ENCODE assay signal across 26 mouse cellular contexts in the genomic region with DNA sequence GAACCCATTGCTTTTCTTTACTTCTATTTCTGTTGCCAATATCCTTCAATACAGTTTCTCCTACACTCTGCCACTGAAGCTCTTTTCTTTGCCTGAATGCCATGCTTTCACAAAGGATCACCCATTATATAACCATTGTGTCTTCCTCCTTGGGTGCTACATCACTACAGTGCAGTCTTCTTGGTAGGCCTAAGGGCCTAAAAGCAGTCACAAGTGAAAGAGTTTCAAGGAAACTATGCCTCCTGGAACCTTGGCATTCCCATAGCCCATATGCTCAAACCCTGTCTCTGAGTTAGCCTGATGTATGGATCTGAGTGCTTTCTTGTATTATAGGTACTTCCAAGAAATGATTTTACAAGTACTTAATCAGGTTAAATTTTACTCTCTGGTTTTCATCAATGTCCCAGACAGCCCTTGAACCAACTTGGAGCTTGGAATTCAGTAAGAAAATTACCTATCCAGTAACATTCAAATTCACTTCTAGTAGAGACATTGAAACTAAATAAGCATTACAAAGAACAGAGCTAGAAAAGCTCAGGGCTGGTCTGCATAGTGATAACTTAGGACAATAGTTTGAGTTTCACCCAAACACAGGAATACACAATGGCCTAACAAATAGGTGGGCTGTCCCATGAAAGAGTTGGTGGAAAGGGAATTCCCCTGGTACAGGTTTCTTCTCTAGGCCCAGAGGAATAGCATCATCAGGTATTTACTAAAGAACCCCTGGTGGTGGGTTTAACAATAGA. TPM values are rescaled to one million over a fixed set of nuclear protein-coding genes. Genes with fewer than 3 reads are reported as not detected.
"Had no signal": no experiment of that assay in that cellular context is flagged by ENCODE, and none has a peak within 500 bp of the region (broad histone marks: within the 10 kb centered on the region; RNA-seq: fewer than 3 reads in every experiment).

No protein-coding gene starts in this region.

- H3K36me3 ChIP-seq: midbrain, embryonic 10.5 days; midbrain, embryonic 15.5 days; neural tube, embryonic 12.5 days; neural tube, embryonic 15.5 days; stomach, embryonic 15.5 days had no signal

- H3K27me3 ChIP-seq: megakaryocyte, embryonic 14.5 days; midbrain, embryonic 15.5 days; neural tube, embryonic 12.5 days; neural tube, embryonic 15.5 days; stomach, embryonic 15.5 days had no signal

- H3K9me3 ChIP-seq: megakaryocyte, embryonic 14.5 days; midbrain, embryonic 10.5 days; midbrain, embryonic 15.5 days; neural tube, embryonic 12.5 days; stomach, embryonic 15.5 days had no signal

- H3K9ac ChIP-seq: liver, embryonic 14.5 days; liver, postnatal 0 days; lung, embryonic 14.5 days; midbrain, embryonic 15.5 days; neural tube, embryonic 12.5 days; neural tube, embryonic 15.5 days; stomach, embryonic 15.5 days had no signal

- H3K4me3 ChIP-seq: left cerebral cortex, adult 2 months; megakaryocyte, embryonic 14.5 days; midbrain, embryonic 10.5 days; midbrain, embryonic 15.5 days; neural tube, embryonic 12.5 days; neural tube, embryonic 15.5 days; stomach, embryonic 15.5 days had no signal

- ATAC-seq: liver, postnatal 0 days; lung, postnatal 0 days; midbrain, embryonic 15.5 days had no signal

- H3K4me1 ChIP-seq: megakaryocyte, embryonic 14.5 days; midbrain, embryonic 10.5 days; midbrain, embryonic 15.5 days; neural tube, embryonic 12.5 days; neural tube, embryonic 15.5 days; stomach, embryonic 15.5 days had no signal

- H3K27ac ChIP-seq: left cerebral cortex, adult 2 months; liver, embryonic 14.5 days; midbrain, embryonic 10.5 days; midbrain, embryonic 15.5 days; neural tube, embryonic 12.5 days; neural tube, embryonic 15.5 days; stomach, embryonic 15.5 days had no signal

- DNase-seq: kidney, adult 18-20 months; kidney, adult 9 months; kidney, postnatal 14 days; kidney, postnatal 4 days; layer of hippocampus, adult 9-11 months; liver, postnatal 0 days; lung, embryonic 14.5 days; lung, postnatal 36 days; right cerebral cortex, adult 18-20 months; right cerebral cortex, postnatal 14 days; spleen, adult 18-20 months; thymus, postnatal 25 days had no signal

RNA-seq across cellular contexts. Expression of gene 4930505A04Rik, which starts 20.1 kb away (rescaled TPM):
- polyA plus RNA-seq: kidney, embryonic 16.5 days; limb, embryonic 11.5 days; limb, embryonic 14.5 days; liver, embryonic 11.5 days; liver, embryonic 14.5 days; liver, postnatal 0 days; lung, embryonic 14.5 days; midbrain, embryonic 10.5 days; stomach, embryonic 15.5 days; thymus, postnatal 0 days had no signal
